Mouse (Mus musculus) cortical plate, adult 2 months (tissue): ENCODE results near the gene Spata7.

Source experiments
- CTCF ChIP-seq: fragments of 200-500 bp; IDR thresholded peaks from 2 replicates; pipeline ENCODE4 v1.5.1; 2011; ENCODE audit warnings: mild to moderate bottlenecking, control low read depth, low read length; ENCODE audit not compliant: insufficient read depth; ENCODE audit errors: extremely low read depth
- POLR2A ChIP-seq: fragments of 200-500 bp; IDR thresholded peaks from 2 replicates; pipeline ENCODE4 v1.6.1; 2011; ENCODE audit warnings: mild to moderate bottlenecking, low read length, control low read depth; ENCODE audit not compliant: insufficient read depth; ENCODE audit errors: extremely low read depth

DNA sequence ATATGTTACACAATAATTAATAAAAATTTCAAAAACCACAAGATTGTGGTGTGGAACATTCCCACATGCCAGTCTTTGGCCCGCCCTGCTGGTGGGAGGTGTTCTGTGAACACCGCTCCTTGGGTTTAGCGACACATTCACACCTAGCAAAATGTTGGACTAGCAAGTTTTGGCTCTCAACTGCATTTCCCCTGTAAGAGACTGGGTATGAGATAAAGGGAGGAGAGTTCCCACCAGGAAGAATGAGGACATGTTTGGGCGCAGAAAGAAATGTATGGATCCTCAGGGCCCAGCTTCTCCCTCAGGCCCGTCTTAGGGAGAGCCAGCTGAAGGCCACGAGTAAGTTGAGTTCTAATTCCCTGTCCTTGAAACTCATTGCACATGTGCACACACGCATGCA is 34.7 kb downstream of the Spata7 start:
- TF ChIP-seq CTCF (no peak), POLR2A (no peak)
